16 mouse cellular contexts compared by ENCODE assay signal in genomic region chr1:84077023-84077422, GRCm38 (mm10).
DNase-seq lines count a peak whose midpoint lies in the region.
"Had no signal": no experiment of that assay in that cellular context is flagged by ENCODE, and none has a peak within 500 bp of the region (broad histone marks: within the 10 kb centered on the region; RNA-seq: fewer than 3 reads in every experiment).

No protein-coding gene starts in this region.

- intact Hi-C loops in heart, postnatal 14 days (cut with DNase I), result no loop called here

- DNase-seq in heart, adult 11 months, result peak; percentile 53
- no peak for DNase-seq in heart, postnatal 14 days
- DNase-seq in embryo, embryonic 10.5 days (ENCODE audit: low spot score), result peak; percentile 49
- DNase-seq in embryo, embryonic 9.5 days (ENCODE audit: extremely low spot score), result peak; percentile 17
- peak; percentile 28 for DNase-seq in yolk sac, embryonic 10.5 days (ENCODE audit: low spot score)
- DNase-seq in right cerebral cortex, postnatal 10 days (ENCODE audit: low spot score in 2 of 2), result no peak
- DNase-seq in right cerebral cortex, adult 18-20 months, result no peak
- DNase-seq: adrenal gland, adult 2 months; adrenal gland, postnatal 10 days; adrenal gland, postnatal 25 days; cerebellum, adult 11 months; cerebellum, adult 18-20 months; cerebellum, adult 8-10 months; cerebellum, adult 9-11 months; cerebellum, postnatal 14 days; cerebellum, postnatal 36 days had no signal

Comparison
In these comparisons a context has a peak if more than half of its experiments do, and no peak if none do; other contexts are left out.
1. DNase-seq: peak in heart, adult 11 months (single experiment), embryo, embryonic 10.5 days (single experiment), embryo, embryonic 9.5 days (single experiment) and yolk sac, embryonic 10.5 days (single experiment); none in heart, postnatal 14 days (0 of 2), right cerebral cortex, postnatal 10 days (0 of 2) and right cerebral cortex, adult 18-20 months (single experiment).